Mouse (Mus musculus) activated CD4-positive, CD25-positive, alpha-beta regulatory T cell, adult 4 months (primary cell): ENCODE measurements at regions not wholly inside any gene's neighbourhood (a gene's known extent, or its start where the extent isn't known, plus 50 kb on each side); places are given as distances from the start of the nearest gene placed in this dataset.

Experiments used
- ATAC-seq: one replicate; pipeline ENCODE4 v1.8.0; 2017

GRCm38 (mm10) chr12:106764516-106764915, 723.9 kb upstream of the 3110018I06Rik start:
- ATAC-seq: no peak

DNA sequence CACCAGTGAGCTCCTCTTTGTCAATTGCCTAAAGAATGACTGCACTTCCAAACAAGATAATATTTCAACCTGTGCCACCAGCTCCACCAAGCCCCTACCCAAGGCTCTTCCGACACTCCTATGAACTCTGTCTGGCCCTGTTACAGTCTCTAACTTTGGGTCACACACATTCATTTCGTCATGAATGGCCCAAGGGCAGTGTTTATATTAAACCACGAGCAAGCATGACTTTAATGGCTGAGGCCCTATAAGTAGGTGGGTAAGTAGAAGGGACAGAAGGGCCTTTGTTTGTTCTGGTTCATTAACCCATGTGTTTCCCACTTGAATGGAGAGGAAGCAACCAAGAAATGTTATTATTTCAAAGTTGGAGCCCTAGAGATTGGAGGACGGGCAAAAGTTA, 714.9 kb upstream of the 3110018I06Rik start:
- no peak for ATAC-seq

GRCm38 (mm10) chr12:106796596-106796995, 691.8 kb upstream of the 3110018I06Rik start:
- ATAC-seq: no peak

GRCm38 (mm10) chr12:106819736-106820135, 668.7 kb upstream of the 3110018I06Rik start:
- ATAC-seq: no peak

- no peak for ATAC-seq
Observed at GRCm38 (mm10) chr12:106822311-106822710, 666.1 kb upstream of the 3110018I06Rik start.

- ATAC-seq: no peak
Observed at GRCm38 (mm10) chr12:106828542-106828941, 659.9 kb upstream of the 3110018I06Rik start.

DNA sequence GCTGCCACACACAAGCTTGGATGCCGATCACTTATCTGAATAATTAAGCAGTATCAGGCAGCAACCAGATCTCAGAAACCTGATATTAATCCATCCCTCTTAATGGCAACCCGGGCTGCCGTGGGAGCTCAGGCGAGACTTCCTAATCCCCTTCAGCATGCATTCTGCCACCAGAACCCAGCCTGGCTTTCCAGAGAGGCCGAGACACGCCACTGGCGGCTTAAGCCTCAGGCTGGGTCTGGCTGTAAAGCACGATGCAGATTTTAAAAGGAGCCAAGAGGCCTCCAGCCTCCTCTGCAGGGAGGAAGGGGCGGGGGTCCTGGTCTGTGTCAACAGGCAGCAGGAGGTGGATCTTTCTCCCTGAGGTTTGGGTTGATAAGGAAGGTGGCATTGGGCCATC, 659.1 kb upstream of the 3110018I06Rik start:
- ATAC-seq: no peak

DNA sequence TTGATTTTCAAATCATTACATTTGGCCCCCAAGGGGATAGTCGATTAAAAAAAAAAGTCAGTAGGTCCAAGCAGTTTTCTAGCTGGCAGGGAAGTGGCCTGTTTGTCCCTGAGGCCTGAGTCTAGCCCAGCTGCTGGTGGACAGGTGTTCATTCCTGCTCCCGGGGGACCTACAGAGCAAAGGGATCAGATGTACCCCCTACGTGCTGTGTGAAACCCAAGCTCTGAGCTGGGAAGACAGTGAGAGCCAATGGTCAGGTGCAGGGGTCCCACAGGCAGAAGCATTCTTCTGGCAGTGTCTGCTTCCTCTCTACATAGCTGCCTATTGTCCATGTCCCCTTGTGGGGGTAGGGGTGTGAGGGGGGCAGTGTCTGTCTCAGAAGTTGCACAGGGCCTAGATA, 653.2 kb upstream of the 3110018I06Rik start:
- no peak for ATAC-seq

DNA sequence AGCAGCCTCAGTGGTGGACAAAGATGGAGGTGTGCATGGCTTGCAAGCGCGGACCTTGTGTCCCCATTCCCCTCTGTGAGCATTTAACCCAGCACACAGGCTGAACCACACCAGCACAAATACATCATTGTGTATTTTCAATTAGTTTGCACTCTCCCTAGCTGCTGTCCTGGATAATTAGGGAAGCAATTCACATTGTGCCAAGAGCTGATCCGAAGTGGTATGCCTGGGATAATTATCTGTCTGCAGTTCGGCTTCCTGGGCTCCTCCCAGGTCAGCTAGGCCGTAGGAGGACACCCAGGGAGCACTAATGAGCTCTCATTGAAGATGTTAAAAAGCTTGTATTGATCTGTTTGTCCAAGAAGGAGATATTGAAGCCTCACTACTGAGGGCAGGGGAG, 648.8 kb upstream of the 3110018I06Rik start:
- no peak for ATAC-seq

DNA sequence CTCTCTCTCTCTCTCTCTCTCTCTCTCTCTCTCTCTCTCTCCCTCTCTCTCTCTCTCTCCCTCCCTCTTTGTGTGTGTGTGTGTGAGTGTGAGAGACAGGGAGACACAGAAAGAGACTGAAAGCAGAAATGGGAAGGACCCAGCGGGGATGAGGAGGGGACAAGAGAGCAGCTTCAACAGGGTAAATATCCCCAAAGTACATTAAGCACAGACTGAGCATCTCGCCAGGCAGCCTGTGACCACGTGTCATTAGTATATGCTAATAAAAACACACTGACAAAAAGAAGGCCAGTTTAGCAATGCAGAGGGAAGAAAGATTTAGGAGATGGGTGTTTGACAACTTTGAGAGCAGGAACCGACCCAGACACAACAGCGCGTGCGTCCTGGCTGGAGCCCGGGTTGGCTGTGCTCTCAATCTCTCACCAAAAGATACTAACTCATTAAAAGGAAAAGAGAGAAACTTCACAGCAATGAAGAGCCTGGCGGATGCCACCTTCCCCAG, 648.2 kb upstream of the 3110018I06Rik start:
- ATAC-seq: no peak

GRCm38 (mm10) chr12:106841996-106842395, 646.4 kb upstream of the 3110018I06Rik start:
- ATAC-seq: no peak

- ATAC-seq: no peak
Observed at GRCm38 (mm10) chr12:106842396-106842795, 646.0 kb upstream of the 3110018I06Rik start.

DNA sequence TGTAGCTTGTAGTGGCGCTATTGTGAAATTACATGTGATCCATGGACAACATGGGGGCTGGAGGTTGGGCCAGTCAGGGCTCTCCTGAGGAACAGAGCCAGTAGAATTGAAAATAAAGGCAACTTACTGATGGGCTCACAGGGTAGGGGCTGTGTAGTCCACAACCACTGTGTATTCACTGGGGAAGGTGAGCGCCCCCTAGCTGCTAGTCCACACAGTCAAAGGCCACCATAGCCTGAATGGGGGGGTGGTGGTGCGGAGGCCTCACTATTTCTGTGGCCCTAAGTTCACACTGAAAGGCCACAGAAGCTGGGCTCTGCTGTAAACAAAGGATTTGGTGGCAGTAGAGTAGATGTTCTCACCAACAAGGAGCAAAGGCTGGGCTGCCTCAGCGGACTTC, 636.8 kb upstream of the 3110018I06Rik start:
- ATAC-seq: no peak

DNA sequence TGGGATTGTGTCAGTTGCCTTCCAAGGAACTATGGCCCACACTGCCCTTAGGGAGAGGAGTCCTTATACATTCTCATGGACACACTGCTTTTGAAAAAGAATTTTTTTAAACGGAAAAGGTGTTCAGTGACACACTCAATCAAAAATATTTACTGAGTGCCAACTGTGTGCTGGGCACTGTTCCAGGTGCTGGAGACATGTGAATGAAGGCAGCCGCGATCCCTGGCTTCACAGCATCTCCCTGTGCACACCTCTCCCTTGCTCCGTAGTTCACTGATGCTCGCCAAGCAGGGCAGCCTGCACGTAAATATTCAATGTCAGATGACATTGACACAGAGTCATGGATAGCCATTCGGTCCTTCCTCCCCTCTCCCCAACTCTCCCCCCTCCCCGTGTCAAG, 635.7 kb upstream of the 3110018I06Rik start:
- ATAC-seq: no peak

DNA sequence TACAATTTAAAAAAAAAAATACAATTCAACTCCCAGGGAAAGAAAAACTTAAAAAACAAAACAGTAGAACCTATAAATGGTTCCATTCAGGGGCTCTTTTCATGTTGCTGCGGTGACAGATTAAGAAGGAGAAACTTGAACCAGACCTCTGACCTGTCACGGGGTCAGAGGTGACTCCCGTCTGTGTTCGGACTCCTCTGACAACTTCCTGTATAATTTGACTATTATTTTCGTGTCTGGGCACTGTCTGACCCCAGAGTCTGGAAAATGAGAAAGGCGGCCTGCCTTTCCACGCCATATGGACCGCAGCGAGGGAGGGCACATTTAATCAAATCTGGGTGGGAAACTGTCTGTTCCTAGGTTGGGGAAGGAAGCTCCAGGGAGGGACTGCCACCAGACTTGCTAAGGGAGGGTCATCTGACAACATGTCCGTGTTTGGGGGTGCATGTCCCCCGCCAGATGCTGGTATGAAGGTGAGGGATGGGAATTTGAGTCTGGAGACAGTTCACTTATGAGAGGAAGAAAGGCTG, 634.7 kb upstream of the 3110018I06Rik start:
- ATAC-seq: no peak

DNA sequence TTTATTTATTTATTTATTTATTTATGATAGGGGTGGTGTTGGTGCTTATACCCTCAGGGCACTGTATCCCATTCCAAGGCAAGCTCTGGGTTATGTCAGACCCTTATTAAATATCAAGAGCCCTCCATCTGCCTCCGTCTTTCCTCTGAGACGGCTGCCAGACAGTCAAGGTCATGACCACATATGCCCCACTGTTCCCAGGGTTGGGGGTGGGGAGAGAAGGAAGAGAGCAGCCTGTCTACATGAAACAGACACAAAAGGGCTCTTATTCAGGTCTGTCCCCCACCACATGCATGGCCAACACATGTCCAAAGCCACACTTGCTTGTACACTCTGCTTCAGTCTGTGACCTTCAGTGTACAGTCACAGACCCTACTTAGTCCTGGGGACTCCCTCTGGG, 632.9 kb upstream of the 3110018I06Rik start:
- no peak for ATAC-seq

- ATAC-seq: no peak
Observed at GRCm38 (mm10) chr12:106861638-106862037, 626.8 kb upstream of the 3110018I06Rik start.

GRCm38 (mm10) chr12:106864076-106864475, 624.4 kb upstream of the 3110018I06Rik start:
- ATAC-seq: no peak

- ATAC-seq: no peak
Observed at GRCm38 (mm10) chr12:106868036-106868435, 620.4 kb upstream of the 3110018I06Rik start.

DNA sequence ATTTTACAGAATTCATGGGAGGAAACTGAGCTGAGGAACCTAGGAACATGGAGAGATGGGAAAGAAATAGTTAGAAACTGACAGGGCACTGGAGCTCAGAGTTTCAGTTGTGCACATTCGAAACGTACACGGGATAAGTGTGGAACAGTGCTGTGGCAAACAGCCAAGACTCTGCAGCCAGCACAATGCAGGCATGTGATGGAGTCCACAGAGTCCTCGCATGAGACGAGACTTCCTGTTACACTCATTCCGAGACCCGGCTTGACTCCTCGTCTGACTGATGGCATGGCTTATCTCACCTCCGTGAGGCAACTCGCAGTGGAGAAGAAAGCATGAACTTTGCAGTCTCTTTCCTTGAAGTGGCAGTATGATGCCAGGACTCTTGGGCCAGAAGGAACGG, 617.0 kb upstream of the 3110018I06Rik start:
- peak; percentile 46 for ATAC-seq

DNA sequence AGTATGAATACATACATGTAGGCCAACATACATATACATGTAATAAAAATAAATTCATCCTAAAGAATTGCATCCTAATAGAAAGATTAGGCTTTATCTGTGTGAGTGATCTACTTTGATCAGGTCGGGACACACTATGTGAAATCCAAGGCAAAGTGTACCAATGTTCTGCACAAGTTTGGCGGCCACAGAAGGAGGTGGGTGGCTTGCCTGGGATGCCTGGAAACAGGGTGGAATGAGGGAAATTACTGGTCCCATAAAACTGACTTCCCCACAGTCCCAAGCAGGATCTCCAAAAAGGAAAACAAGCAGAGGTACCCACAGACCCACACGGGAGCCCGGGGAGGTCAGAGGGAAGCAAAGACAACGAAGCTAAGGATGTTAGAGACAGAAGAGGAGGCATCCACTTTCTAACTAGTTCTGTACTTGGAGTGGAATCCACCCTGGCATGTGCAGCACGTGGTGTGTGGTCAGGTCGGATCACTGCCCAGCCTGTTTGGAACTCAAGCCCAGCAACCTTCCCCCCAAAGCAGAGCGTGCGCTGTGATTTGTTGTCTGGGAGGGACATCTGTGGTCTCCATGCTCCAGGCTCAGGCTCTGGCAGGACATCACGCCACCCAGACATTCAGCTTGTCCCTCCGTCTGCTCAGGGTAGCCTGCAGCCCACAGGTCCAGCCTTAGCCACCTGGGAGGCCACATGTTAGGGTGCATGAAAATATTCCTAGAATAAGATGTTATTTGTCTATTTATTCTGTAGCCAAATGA, 615.3 kb upstream of the 3110018I06Rik start:
- no peak for ATAC-seq

- no peak for ATAC-seq
Observed at GRCm38 (mm10) chr12:106890319-106890718, 598.1 kb upstream of the 3110018I06Rik start.

GRCm38 (mm10) chr12:106894061-106894460, 594.4 kb upstream of the 3110018I06Rik start:
- no peak for ATAC-seq

DNA sequence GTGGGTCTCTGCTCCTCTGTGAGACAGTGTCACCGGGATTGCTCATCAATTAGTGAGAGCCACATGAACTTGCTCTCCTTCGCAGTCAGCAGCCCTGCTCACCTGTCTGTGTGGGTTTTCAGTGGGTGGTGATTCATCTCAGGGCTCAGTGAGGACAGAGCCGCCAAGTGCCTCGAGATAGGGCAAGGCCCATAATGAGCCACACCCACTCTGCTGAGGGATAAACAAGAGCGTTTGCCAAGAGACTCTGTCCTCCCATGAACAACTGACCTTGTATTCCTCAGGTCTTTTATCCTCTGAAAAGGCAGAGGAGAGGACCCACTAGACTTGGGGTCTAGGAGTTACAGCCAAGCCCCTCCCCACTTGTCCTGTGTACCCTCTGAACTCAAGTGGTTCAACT, 584.2 kb upstream of the 3110018I06Rik start:
- ATAC-seq: no peak
